Mouse (Mus musculus) right cerebral cortex, postnatal 4 days (tissue): ENCODE measurements around the gene Wnt10a.
A peak's percentile ranks its signal among the peaks of the same experiment; 100 is the strongest.
"Not testable (repeated sequence)": the region's sequence is repeated elsewhere in the genome, so short reads cannot be mapped to it uniquely, and the experiment has no call there.

Experiments used
- DNase-seq: peaks from one replicate; pipeline ENCODE4 v3.0.0-alpha.2; 2022

Gene Wnt10a

DNA sequence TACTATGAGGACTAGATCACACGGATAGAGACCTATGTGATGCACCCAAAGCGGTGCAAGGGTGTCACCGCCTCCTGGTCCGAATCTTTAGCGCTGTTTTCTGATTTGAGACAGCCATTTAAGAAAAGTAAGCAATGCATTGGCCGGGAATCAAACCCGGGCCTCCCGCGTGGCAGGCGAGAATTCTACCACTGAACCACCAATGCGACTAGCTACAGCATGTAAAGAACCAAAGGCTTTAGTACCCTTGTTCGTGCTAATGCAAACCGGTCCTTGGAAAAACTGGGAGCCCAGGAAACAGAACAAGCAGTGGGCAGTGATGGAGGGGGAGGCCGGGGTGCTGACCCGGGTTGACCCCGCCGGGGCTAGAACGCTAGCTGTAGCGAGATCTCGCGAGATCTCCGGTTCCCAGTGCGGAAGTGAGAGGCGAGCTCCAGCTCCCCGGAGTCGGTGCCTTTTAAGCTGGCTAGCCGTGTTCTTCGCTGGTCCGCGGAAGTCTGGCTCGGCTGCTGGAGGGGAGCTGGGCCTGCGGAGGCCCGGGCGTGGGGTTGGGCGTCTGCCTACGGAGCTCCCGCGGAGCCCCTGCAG, 25.4 kb downstream of the Wnt10a start:
- peak; percentile 91 for DNase-seq

DNA sequence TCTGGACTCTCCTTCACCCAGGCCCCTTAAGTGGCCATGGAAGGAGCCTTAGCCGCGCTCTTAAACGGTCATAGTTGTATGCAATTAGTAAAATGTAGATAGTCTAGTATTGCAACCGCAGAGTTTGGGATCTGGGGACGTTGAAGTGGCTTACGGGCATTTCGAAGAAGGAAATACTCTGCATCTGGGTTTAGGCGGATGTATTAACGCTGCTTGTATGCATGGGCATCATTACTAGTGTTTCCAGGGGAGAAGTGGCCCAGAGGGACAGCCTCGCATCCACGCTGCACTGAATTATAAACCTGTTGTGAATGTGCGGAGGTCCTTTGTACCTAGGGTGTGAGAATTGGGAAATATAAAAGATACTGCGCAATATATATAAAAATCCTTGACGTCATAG, 25.9 kb downstream of the Wnt10a start:
- no peak for DNase-seq

DNA sequence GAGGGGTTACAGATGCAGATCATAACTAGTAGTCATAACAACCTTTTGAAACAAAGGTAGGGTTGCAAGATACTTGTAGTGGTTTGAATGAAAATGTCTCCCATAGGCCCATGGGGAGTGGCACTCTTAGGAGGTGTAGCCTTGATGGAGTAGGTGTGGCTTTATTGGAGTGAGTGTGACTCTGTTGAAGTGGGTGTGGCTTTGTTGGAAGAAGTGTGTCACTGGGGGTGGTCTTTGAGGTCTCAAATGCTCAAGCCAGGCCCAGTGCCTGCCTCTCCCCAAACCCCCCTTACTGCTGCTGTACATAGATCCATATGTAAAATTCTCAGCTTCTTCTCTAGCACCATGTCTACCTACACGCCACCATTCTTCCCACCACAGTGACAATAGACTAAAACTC, 27.2 kb downstream of the Wnt10a start:
- DNase-seq = no peak

DNA sequence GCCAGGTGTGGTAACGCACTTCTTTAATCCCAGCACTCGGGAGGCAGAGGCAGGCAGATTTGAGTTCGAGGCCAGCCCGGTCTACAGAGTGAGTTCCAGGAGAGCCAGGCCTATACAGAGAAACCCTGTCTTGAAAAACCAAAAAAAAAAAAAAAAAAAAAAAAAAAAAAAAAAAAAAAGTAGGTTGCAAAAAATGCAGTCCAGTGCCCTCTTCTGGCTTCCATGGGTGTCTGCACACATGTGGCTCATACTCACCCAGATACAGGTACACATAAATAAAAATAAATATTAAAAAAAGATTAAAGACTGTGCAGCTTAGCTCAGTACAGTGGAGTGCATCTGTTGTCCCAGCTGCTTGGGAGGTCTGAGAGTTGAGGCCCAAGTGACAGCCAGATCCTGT, 32.3 kb downstream of the Wnt10a start:
- DNase-seq = not testable (repeated sequence)

DNA sequence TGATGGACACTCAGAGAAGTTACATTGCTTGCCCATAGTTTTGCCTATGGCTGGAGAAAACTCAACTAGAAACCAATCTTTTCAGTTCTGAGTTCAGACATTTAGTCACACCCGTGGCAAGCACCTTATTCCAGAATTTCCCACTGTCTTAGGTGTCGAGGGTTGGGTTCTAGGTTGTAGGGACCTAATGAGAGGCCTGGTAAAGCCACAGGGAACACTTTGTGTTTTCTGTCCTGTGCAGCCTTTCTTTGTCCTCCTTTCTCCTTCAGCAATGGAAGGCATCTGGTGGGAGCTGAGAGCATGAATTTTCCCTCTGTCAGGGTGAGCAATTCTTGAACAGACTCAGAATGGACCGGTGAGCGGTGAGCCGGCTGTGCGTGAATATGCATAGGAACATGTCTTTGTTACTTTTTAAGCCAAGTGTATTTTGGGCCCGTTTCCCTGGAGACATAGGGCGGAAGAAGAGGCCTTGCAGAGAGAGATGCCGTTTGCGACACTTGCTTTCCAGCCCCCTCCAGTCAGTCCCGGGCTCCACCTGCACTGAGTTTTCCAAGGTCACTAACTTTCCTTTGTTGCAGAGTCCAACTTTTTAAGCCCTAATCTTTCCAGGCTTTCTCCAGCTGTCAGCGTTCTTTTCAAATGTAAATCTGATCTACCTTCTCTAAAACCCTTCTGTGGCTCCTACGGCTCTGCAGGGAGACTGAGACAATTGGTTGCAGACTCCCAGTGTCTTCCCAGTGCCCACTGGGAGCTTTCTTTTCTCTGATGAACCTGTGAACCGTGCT, 33.4 kb downstream of the Wnt10a start:
- DNase-seq = peak; percentile 38

DNA sequence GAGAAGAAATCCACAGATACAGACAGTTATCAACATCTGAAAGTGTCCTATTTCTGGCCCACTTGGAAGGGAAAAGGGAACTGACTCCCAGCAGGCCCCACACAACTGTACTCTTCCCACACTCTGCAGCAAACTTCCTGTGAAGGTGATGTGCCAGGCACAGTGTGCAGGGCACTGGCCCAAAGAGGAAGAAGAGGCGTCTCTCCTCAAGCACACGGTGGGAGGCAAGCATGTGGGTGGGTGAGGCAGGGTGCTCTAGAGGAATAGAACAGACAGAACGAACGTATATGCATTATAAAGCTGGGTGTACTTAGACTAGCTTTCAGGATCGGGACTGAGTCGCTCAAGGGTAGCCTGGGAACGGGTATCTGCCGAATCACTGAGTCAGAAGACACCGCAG, 38.7 kb downstream of the Wnt10a start:
- no peak for DNase-seq

DNA sequence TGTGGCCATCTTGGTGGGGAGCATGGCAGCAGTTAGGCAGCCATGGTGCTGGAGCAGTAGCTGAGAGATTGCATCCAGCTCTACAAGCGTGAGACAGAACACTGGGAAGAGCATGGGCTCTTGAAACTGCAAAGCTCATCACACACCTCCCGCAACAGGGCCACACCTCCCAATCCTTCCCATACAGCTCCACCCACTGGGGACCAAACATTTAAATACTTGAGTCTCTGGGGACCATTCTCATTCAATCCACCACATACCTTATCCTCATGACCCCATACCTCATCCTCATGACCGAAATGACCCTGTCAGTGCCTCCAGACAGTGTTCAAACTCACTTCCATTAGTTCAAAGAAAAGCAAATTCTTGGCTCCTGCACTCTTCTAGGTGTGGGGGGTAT, 41.9 kb downstream of the Wnt10a start:
- DNase-seq = no peak

DNA sequence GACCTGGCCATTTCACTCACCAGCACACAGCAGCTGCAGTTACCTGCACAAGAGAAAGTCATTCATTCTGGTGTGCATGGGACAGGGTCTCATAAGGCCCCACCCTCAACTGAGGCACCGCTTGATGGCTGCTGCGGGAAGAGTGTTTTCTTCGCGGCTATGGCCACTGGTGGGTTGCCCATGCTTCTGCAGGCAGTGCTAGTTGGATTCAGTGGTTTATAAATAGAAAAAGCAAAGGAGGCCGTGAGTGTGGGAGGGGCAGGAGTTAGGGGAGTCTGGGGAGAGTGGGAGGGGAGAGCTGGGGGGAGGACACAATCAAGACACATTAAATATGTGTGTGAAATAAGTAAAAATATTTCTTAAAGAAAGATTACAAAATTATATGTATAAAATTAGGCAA, 51.8 kb downstream of the Wnt10a start:
- no peak for DNase-seq

DNA sequence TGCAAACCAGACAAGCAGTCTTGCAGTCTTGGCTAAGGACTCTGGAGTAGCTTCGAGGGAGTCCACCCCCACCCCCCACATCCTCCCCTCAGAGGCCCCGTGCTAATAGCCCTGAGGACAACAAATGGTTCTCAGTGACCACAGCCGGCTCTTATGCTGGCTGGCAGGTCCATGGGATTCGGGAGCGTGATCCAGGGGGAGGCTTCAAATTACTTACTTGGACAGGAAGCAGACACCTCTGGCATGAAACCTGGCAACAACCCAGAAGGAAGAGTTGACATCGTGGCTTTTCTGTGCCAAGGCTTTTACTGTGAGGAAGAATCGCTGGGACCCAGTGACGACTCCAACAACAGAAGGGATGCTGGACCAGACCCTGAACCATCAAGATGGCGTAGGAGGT, 55.0 kb downstream of the Wnt10a start:
- DNase-seq = no peak

DNA sequence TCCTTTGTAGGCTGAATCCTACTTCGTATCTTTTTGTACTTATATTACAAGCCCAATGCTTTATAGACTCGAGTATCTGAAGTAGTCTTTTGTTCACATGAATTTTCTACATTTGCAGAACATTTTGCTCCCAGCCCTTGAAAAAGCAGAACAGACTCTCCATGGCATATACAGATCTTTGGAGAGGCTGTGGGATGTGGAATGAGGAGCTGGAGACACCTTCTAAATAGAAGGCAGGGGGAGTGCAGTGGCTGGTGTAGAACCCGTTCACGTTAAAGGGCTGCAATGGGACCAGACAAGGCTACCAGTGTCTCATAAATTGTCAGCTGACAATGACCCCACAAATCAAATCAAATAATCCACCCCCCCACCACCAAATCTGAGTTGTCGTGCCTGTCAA, 57.6 kb downstream of the Wnt10a start:
- no peak for DNase-seq

DNA sequence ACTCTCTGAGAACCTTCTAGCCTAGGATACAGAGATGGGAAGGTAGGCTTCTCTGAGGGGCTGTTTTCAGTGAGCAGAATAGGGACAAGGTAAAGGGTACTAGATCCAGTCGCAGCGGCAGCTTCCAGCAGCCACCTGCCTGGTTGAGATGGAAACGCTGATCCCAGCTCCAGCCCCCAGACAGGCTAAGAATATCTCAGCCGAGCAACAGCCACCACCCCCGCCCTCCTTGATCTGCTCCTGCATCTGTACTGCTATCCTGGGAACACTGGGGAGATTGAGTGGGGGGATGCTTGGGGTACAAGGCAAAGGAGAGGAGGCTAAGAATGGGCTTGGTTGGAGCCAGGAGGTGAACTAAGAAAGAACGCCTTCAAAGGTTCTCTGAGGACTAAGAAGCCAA, 58.9 kb downstream of the Wnt10a start:
- peak; percentile 20 for DNase-seq

DNA sequence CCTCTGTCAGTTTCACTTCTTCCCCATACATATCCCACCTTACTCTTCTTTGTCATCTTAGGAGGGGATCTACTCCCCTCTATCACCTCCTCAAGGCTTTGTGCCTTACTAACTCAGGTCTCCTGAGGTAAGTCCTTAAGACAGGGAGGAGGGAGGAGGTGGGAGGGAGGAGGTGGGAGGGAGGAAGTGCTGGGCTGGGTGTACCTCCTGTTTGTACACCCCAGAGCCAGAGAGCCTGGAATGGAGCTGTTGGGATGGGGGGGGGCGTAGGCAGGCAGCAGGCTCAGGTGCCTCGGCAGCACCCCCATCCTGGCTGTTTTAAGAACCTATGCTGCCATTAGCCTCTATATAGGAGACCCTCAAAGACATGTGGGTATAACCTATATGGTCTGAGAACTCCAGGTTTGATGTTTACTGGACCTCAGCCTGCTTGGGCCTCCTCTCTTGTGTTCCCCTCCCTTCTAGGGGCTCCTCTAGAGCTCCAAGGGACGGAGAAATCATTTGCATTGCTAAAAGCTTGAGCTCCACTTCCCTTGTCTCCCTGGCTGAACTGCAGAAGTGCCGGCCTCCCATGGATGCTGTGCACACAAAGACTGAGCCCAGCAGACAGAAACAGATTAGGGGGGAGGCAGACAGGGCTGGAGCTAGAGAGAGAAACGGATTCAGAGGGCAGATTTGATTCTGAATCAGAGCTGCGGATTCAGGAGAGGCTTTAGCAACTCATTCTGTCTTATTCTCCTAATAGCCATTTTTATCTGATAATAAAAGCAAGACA, 59.9 kb downstream of the Wnt10a start:
- no peak for DNase-seq
